Mouse (Mus musculus): ENCODE measurements around the gene Gpr107.
A peak's percentile ranks its signal among the peaks of the same experiment; 100 is the strongest.

The Gpr107 gene

GRCm38 (mm10) chr2:31202357-31202756, 50.2 kb downstream of the Gpr107 start:
- DNase-seq: no peak

GRCm38 (mm10) chr2:31202956-31203355, 50.8 kb downstream of the Gpr107 start:
- no peak for DNase-seq

- DNase-seq: no peak
Measured at GRCm38 (mm10) chr2:31204677-31205076, 52.6 kb downstream of the Gpr107 start.

GRCm38 (mm10) chr2:31206211-31206610, 54.1 kb downstream of the Gpr107 start:
- DNase-seq: no peak

- no peak for DNase-seq
Measured at GRCm38 (mm10) chr2:31206882-31207281, 54.8 kb downstream of the Gpr107 start.

- no peak for DNase-seq
Measured at GRCm38 (mm10) chr2:31208544-31209142, 56.5 kb downstream of the Gpr107 start.

- no peak for DNase-seq
Measured at GRCm38 (mm10) chr2:31209525-31209924, 57.4 kb downstream of the Gpr107 start.

- DNase-seq: no peak
Measured at GRCm38 (mm10) chr2:31210144-31210847, 58.2 kb downstream of the Gpr107 start.

- DNase-seq: no peak
Measured at GRCm38 (mm10) chr2:31211204-31211603, 59.1 kb downstream of the Gpr107 start.

- DNase-seq: no peak
Measured at GRCm38 (mm10) chr2:31214211-31214796, 62.2 kb downstream of the Gpr107 start.

GRCm38 (mm10) chr2:31218611-31219010, 66.5 kb downstream of the Gpr107 start:
- DNase-seq: no peak

- no peak for DNase-seq
Measured at GRCm38 (mm10) chr2:31219470-31219869, 67.4 kb downstream of the Gpr107 start.

- no peak for DNase-seq
Measured at GRCm38 (mm10) chr2:31220844-31221243, 68.7 kb downstream of the Gpr107 start.

GRCm38 (mm10) chr2:31221582-31221981, 69.5 kb downstream of the Gpr107 start:
- no peak for DNase-seq

GRCm38 (mm10) chr2:31228768-31229311, 76.7 kb downstream of the Gpr107 start:
- no peak for DNase-seq

- peak; percentile 51 for DNase-seq
Measured at GRCm38 (mm10) chr2:31239203-31239696, 87.1 kb downstream of the Gpr107 start.

- no peak for DNase-seq
Measured at GRCm38 (mm10) chr2:31239833-31240232, 87.7 kb downstream of the Gpr107 start.

- DNase-seq: no peak
Measured at GRCm38 (mm10) chr2:31241639-31242038, 89.5 kb downstream of the Gpr107 start.

GRCm38 (mm10) chr2:31244216-31244615, 92.1 kb downstream of the Gpr107 start:
- peak; percentile 59 for DNase-seq

- no peak for DNase-seq
Measured at GRCm38 (mm10) chr2:31245051-31245450, 92.9 kb downstream of the Gpr107 start.

GRCm38 (mm10) chr2:31245491-31246141, 93.5 kb downstream of the Gpr107 start, which contains the start of gene Ncs1:
Ncs1 (plus strand) TSS chr2:31245823.
- peak; percentile 85 for DNase-seq

- DNase-seq: peak; percentile 77
Measured at GRCm38 (mm10) chr2:31246251-31246971, 94.3 kb downstream of the Gpr107 start.

Data from cerebellum, adult 9-11 months (tissue).